Mouse (Mus musculus): ENCODE data around the gene Gm20431. TPM values are rescaled to one million over a fixed set of nuclear protein-coding genes. Genes with fewer than 3 reads are reported as not detected.

The Gm20431 gene
- polyA plus RNA-seq, 1 experiment from 2014 or later, result 11.5 TPM

DNA sequence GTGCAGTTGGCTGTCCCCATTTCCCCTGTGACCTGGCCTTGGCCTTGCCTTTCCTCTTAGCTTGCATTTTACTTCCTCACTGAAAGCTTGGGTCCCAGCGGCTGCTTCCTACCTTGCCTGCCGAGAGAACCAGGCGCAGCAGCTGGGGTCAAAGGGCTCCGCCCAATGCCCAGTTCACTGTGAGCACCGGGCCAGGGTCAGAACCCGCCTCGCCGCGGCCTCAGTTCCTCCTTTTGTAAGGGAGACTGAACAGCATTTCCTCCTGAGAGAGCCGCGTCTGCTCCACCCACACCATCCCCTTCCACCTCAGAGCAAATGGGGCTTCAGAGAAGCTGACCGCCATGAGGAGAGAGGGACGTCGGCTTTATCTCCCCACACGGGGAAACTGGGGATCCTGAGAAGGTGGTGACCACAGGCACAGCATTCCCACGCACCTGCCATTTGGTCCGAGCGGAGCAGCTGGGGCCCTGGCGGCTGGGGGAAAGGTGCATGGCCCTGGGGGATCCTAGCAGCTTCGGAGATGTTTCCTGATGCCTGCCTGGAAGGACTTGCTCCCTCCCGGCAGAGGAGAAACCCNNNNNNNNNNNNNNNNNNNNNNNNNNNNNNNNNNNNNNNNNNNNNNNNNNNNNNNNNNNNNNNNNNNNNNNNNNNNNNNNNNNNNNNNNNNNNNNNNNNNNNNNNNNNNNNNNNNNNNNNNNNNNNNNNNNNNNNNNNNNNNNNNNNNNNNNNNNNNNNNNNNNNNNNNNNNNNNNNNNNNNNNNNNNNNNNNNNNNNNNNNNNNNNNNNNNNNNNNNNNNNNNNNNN lies 72.3 kb downstream of the Gm20431 start:
- ATAC-seq (ENCODE audit: low FRiP score, low TSS enrichment) (no peak), DNase-seq (no peak)
- H3K36me3 ChIP-seq (ENCODE audit: control insufficient read depth, insufficient read depth, low read length), result no peaks in the 10 kb centered on the region
- no peaks in the 10 kb centered on the region for H3K4me1 ChIP-seq (ENCODE audit: control insufficient read depth, insufficient read depth, low read length)
- H3K27ac ChIP-seq (replicated peaks; ENCODE audit: low read depth, low read length), result no peak overlapping the region
- no peak overlapping the region for H3K4me2 ChIP-seq (ENCODE audit: low read length)
- no peaks in the 10 kb centered on the region for H3K9me3 ChIP-seq (ENCODE audit: control insufficient read depth, low read length)
- no peak overlapping the region for H3K4me3 ChIP-seq (replicated peaks; ENCODE audit: low read depth, low read length)
- no peak overlapping the region for H3K9ac ChIP-seq (replicated peaks; ENCODE audit: low read length)
- no peaks in the 10 kb centered on the region for H3K27me3 ChIP-seq (ENCODE audit: control insufficient read depth, insufficient read depth, low read length)
- WGBS, result 16% methylated on average over 21 of the region's 21 CpGs

- no peaks in the 10 kb centered on the region for H3K4me1 ChIP-seq (ENCODE audit: control insufficient read depth, insufficient read depth, low read length)
- no peaks in the 10 kb centered on the region for H3K36me3 ChIP-seq (ENCODE audit: control insufficient read depth, insufficient read depth, low read length)
- no peak overlapping the region for H3K4me2 ChIP-seq (ENCODE audit: low read length)
- no peak overlapping the region for H3K27ac ChIP-seq (replicated peaks; ENCODE audit: low read depth, low read length)
- ATAC-seq (ENCODE audit: low FRiP score, low TSS enrichment), result no peak
- H3K9ac ChIP-seq (replicated peaks; ENCODE audit: low read length), result no peak overlapping the region
- no peaks in the 10 kb centered on the region for H3K27me3 ChIP-seq (ENCODE audit: control insufficient read depth, insufficient read depth, low read length)
- DNase-seq, result no peak
- no peaks in the 10 kb centered on the region for H3K9me3 ChIP-seq (ENCODE audit: control insufficient read depth, low read length)
- H3K4me3 ChIP-seq (replicated peaks; ENCODE audit: low read depth, low read length), result no peak overlapping the region
- WGBS, result 38% methylated on average over 9 of the region's 9 CpGs
Measured at GRCm38 (mm10) chr2:167586976-167587375, 74.3 kb downstream of the Gm20431 start.

DNA sequence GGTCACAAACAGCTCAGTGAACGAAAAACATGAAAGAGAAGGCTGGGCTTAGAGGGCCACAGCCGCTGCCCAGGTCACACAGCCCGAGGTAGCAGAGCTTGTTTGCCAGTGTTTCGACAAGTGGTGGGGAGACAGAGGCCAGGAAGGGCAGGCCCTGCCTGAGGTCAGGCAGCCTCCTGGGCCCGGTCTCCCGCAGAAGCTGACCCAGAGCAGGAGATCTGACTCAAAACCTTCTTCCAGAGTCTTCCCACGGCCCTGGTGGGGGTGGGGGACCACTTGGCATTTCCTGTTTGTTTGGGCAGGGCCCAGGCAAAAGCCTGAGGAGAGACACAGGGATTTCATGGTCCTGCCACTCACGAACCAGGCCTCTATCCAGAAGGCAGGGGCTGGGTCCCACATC lies 75.3 kb downstream of the Gm20431 start:
- H3K4me1 ChIP-seq (ENCODE audit: control insufficient read depth, insufficient read depth, low read length), result no peaks in the 10 kb centered on the region
- ATAC-seq (ENCODE audit: low FRiP score, low TSS enrichment) (no peak), DNase-seq (no peak)
- no peaks in the 10 kb centered on the region for H3K27me3 ChIP-seq (ENCODE audit: control insufficient read depth, insufficient read depth, low read length)
- H3K36me3 ChIP-seq (ENCODE audit: control insufficient read depth, insufficient read depth, low read length), result no peaks in the 10 kb centered on the region
- H3K9me3 ChIP-seq (ENCODE audit: control insufficient read depth, low read length), result no peaks in the 10 kb centered on the region
- 28% methylated on average over 8 of the region's 8 CpGs for WGBS
- no peak overlapping the region for H3K4me2 ChIP-seq (ENCODE audit: low read length)
- no peak overlapping the region for H3K4me3 ChIP-seq (replicated peaks; ENCODE audit: low read depth, low read length)
- H3K9ac ChIP-seq (replicated peaks; ENCODE audit: low read length), result 0 out of 2 replicates have a peak overlapping the region, but pooled peaks have one; percentile 2
- H3K27ac ChIP-seq (replicated peaks; ENCODE audit: low read depth, low read length), result no peak overlapping the region

DNA sequence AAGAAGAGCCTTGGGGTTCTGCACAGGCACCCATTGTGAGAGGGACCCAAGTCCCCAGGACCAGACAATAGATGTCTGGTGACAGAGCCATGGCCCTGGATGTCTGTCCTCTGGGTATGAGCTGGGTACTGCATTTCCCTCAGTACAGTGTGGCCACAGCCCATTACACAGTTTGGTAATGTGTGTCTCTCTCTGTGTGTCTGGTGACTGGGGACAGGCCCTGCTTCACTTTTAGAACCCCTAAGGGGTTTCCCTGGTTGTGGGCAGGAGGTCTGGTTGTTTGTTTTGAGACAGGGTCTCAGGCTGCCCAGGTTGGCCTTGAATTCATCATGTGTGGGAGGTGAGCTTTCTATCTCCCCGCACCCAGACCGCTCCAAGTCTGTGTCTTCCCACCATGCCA lies 76.0 kb downstream of the Gm20431 start:
- Histone ChIP-seq H3K4me3 (replicated peaks; ENCODE audit: low read depth, low read length) (no peak overlapping the region), H3K9me3 (ENCODE audit: control insufficient read depth, low read length) (no peaks in the 10 kb centered on the region), H3K4me1 (ENCODE audit: control insufficient read depth, insufficient read depth, low read length) (no peaks in the 10 kb centered on the region), H3K36me3 (ENCODE audit: control insufficient read depth, insufficient read depth, low read length) (no peaks in the 10 kb centered on the region), H3K27me3 (ENCODE audit: control insufficient read depth, insufficient read depth, low read length) (no peaks in the 10 kb centered on the region), H3K27ac (replicated peaks; ENCODE audit: low read depth, low read length) (no peak overlapping the region), H3K9ac (replicated peaks; ENCODE audit: low read length) (no peak overlapping the region), H3K4me2 (ENCODE audit: low read length) (no peak overlapping the region)
- no peak for ATAC-seq (ENCODE audit: low FRiP score, low TSS enrichment)
- no peak for DNase-seq
- WGBS, result 92% methylated on average over 2 of the region's 2 CpGs

- no peaks in the 10 kb centered on the region for H3K9me3 ChIP-seq (ENCODE audit: control insufficient read depth, low read length)
- H3K4me2 ChIP-seq (ENCODE audit: low read length), result no peak overlapping the region
- no peaks in the 10 kb centered on the region for H3K27me3 ChIP-seq (ENCODE audit: control insufficient read depth, insufficient read depth, low read length)
- ATAC-seq (ENCODE audit: low FRiP score, low TSS enrichment), result no peak
- no peak for DNase-seq
- 46% methylated on average over 10 of the region's 10 CpGs for WGBS
- no peak overlapping the region for H3K27ac ChIP-seq (replicated peaks; ENCODE audit: low read depth, low read length)
- no peak overlapping the region for H3K4me3 ChIP-seq (replicated peaks; ENCODE audit: low read depth, low read length)
- H3K36me3 ChIP-seq (ENCODE audit: control insufficient read depth, insufficient read depth, low read length), result no peaks in the 10 kb centered on the region
- H3K9ac ChIP-seq (replicated peaks; ENCODE audit: low read length), result no peak overlapping the region
- H3K4me1 ChIP-seq (ENCODE audit: control insufficient read depth, insufficient read depth, low read length), result no peaks in the 10 kb centered on the region
Measured at GRCm38 (mm10) chr2:167583161-167583952, 77.9 kb downstream of the Gm20431 start.

GRCm38 (mm10) chr2:167578521-167578920 lies 82.8 kb downstream of the Gm20431 start:
- DNase-seq (no peak), ATAC-seq (ENCODE audit: low FRiP score, low TSS enrichment) (no peak)
- H3K27ac ChIP-seq (replicated peaks; ENCODE audit: low read depth, low read length), result no peak overlapping the region
- no peak overlapping the region for H3K4me3 ChIP-seq (replicated peaks; ENCODE audit: low read depth, low read length)
- no peaks in the 10 kb centered on the region for H3K27me3 ChIP-seq (ENCODE audit: control insufficient read depth, insufficient read depth, low read length)
- H3K9me3 ChIP-seq (ENCODE audit: control insufficient read depth, low read length), result no peaks in the 10 kb centered on the region
- H3K4me1 ChIP-seq (ENCODE audit: control insufficient read depth, insufficient read depth, low read length), result no peaks in the 10 kb centered on the region
- no peak overlapping the region for H3K9ac ChIP-seq (replicated peaks; ENCODE audit: low read length)
- no peaks in the 10 kb centered on the region for H3K36me3 ChIP-seq (ENCODE audit: control insufficient read depth, insufficient read depth, low read length)
- 41% methylated on average over 5 of the region's 5 CpGs for WGBS
- H3K4me2 ChIP-seq (ENCODE audit: low read length), result no peak overlapping the region

DNA sequence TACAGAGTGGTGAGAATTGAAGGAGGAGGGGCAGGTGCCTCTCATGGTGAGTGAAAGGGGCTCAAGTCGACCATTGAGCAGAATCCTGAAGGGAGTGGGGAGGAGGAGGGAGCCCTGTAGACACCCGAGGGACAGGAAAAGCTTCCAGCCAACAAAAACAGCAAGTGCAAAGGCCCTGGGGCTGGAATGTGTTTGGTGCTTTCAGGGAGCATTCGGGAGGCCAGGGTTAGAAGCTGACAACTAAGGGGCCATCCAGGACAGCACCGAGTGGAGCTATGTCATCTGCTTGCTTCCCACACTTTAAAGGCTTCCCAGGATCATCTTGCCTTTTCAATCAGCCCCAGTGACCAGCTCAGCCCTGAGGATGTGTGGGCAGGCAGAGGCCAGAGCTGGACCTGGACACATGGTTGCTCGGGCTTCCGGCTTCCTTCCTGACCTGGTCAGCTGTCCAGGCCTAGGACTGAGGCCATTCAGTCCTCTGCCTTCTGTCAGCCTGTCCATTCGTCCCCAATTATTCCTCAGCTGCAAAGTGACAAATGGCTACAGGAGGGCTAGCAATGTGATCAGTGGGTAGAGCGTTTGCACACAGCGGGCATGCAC lies 84.0 kb downstream of the Gm20431 start:
- ATAC-seq (ENCODE audit: low FRiP score, low TSS enrichment), result no peak
- H3K27me3 ChIP-seq (ENCODE audit: control insufficient read depth, insufficient read depth, low read length), result no peaks in the 10 kb centered on the region
- H3K4me1 ChIP-seq (ENCODE audit: control insufficient read depth, insufficient read depth, low read length), result no peaks in the 10 kb centered on the region

GRCm38 (mm10) chr2:167576121-167576620 lies 85.1 kb downstream of the Gm20431 start:
- H3K27ac ChIP-seq (replicated peaks; ENCODE audit: low read depth, low read length), result no peak overlapping the region
- H3K27me3 ChIP-seq (ENCODE audit: control insufficient read depth, insufficient read depth, low read length), result no peaks in the 10 kb centered on the region
- H3K36me3 ChIP-seq (ENCODE audit: control insufficient read depth, insufficient read depth, low read length), result no peaks in the 10 kb centered on the region
- H3K4me1 ChIP-seq (ENCODE audit: control insufficient read depth, insufficient read depth, low read length), result no peaks in the 10 kb centered on the region
- ATAC-seq (ENCODE audit: low FRiP score, low TSS enrichment) (no peak), DNase-seq (no peak)
- no peak overlapping the region for H3K4me3 ChIP-seq (replicated peaks; ENCODE audit: low read depth, low read length)
- H3K9ac ChIP-seq (replicated peaks; ENCODE audit: low read length), result no peak overlapping the region
- WGBS, result 84% methylated on average over 8 of the region's 8 CpGs
- H3K4me2 ChIP-seq (ENCODE audit: low read length), result no peak overlapping the region
- H3K9me3 ChIP-seq (ENCODE audit: control insufficient read depth, low read length), result no peaks in the 10 kb centered on the region

More for the DNA sequence above, 84.0 kb downstream of the Gm20431 start:
- WGBS, result 68% methylated on average over 9 of the region's 9 CpGs
- no peak for DNase-seq
- no peak overlapping the region for H3K4me3 ChIP-seq (replicated peaks; ENCODE audit: low read depth, low read length)
- H3K4me2 ChIP-seq (ENCODE audit: low read length), result no peak overlapping the region
- H3K9ac ChIP-seq (replicated peaks; ENCODE audit: low read length), result no peak overlapping the region
- H3K27ac ChIP-seq (replicated peaks; ENCODE audit: low read depth, low read length), result no peak overlapping the region
- H3K36me3 ChIP-seq (ENCODE audit: control insufficient read depth, insufficient read depth, low read length), result no peaks in the 10 kb centered on the region
- H3K9me3 ChIP-seq (ENCODE audit: control insufficient read depth, low read length), result no peaks in the 10 kb centered on the region
